Mouse (Mus musculus) midbrain, embryonic 11.5 days (tissue): ENCODE data around the gene Zdhhc13. TPM values are rescaled to one million over a fixed set of nuclear protein-coding genes. Genes with fewer than 3 reads are reported as not detected.

Source experiments
- ATAC-seq: fragments of 200-750 bp; cut with Nextera tagmentation; 2 replicates; pipeline ENCODE4 v1.8.0; 2017; ENCODE audit warnings: moderate TSS enrichment, moderate library complexity; ENCODE audit not compliant: low FRiP score
- DNase-seq: peaks from one replicate; pipeline ENCODE4 v3.0.0; 2015; ENCODE audit warnings: low spot score; ENCODE audit errors: missing footprints
- H3K27ac ChIP-seq: fragments of 300-500 bp; sonication (generic); 2 replicates; pipeline ENCODE4 v1.5.1; 2014; ENCODE audit warnings: low read depth, low read length
- H3K27me3 ChIP-seq: fragments of 300-500 bp; sonication (generic); 2 replicates; pipeline ENCODE4 v1.6.1; 2014; ENCODE audit warnings: mild to moderate bottlenecking, low read length, moderate library complexity, mixed read lengths; ENCODE audit not compliant: control insufficient read depth, insufficient read depth
- H3K36me3 ChIP-seq: fragments of 300-500 bp; sonication (generic); 2 replicates; pipeline ENCODE4 v1.6.1; 2014; ENCODE audit warnings: mild to moderate bottlenecking, low read length, moderate library complexity, mixed read lengths; ENCODE audit not compliant: control insufficient read depth, insufficient read depth
- H3K4me1 ChIP-seq: fragments of 300-500 bp; sonication (generic); 2 replicates; pipeline ENCODE4 v1.6.1; 2014; ENCODE audit warnings: low read length; ENCODE audit not compliant: control insufficient read depth, insufficient read depth
- H3K4me2 ChIP-seq: fragments of 300-500 bp; sonication (generic); 2 replicates; pipeline ENCODE4 v1.6.1; 2014; ENCODE audit warnings: mild to moderate bottlenecking, moderate library complexity
- H3K4me3 ChIP-seq: fragments of 300-500 bp; sonication (generic); 2 replicates; pipeline ENCODE4 v1.5.1; 2014; ENCODE audit warnings: low read depth, low read length
- H3K9ac ChIP-seq: fragments of 300-500 bp; sonication (generic); 2 replicates; pipeline ENCODE4 v1.6.1; 2014; ENCODE audit warnings: low read length
- H3K9me3 ChIP-seq: fragments of 300-500 bp; sonication (generic); 2 replicates; pipeline ENCODE4 v1.6.1; 2016; ENCODE audit warnings: low read length; ENCODE audit not compliant: control insufficient read depth
- WGBS: fragments of 180-500 bp; shearing (Covaris S2); extraction: QIAGEN DNeasy Blood & Tissue Kit; methylation state at CpG from one replicate; pipeline ENCODE4 v1.1.7; 2014; 5-methylcytosine and 5-hydroxymethylcytosine counted together
- polyA plus RNA-seq: library from polyadenylated mRNA; unstranded; fragments of >200 nt; fragmentation: Nextera tagmentation; extraction: Ambion mirVana; gene quantifications from 2 replicates; pipeline ENCODE4 v1.2.1, GENCODE M21; 2014

Gene Zdhhc13
- polyA plus RNA-seq, 1 experiment from 2014 or later = 37.4 TPM

- Histone ChIP-seq H3K4me2 (no peak overlapping the region), H3K9ac (no peak overlapping the region), H3K4me3 (no peak overlapping the region), H3K36me3 (peaks cover 12% of the 10 kb centered on the region; the same call in 1 of the 2 replicates), H3K4me1 (no peaks in the 10 kb centered on the region), H3K27ac (no peak overlapping the region), H3K9me3 (no peaks in the 10 kb centered on the region), H3K27me3 (no peaks in the 10 kb centered on the region)
- DNase-seq (no peak), ATAC-seq (no peak)
- WGBS = 94% methylated on average over 4 of the region's 4 CpGs
Measured at GRCm38 (mm10) chr7:48806587-48806986, 17.8 kb downstream of the Zdhhc13 start.

GRCm38 (mm10) chr7:48810652-48811051 is 21.8 kb downstream of the Zdhhc13 start:
- Histone ChIP-seq H3K9ac (no peak overlapping the region), H3K27me3 (no peaks in the 10 kb centered on the region), H3K4me2 (no peak overlapping the region), H3K4me1 (no peaks in the 10 kb centered on the region), H3K36me3 (peaks cover 7% of the 10 kb centered on the region; the same call in 1 of the 2 replicates), H3K4me3 (no peak overlapping the region), H3K9me3 (no peaks in the 10 kb centered on the region), H3K27ac (no peak overlapping the region)
- DNase-seq = no peak
- ATAC-seq = no peak
- 93% methylated on average over 1 of the region's 1 CpGs for WGBS

GRCm38 (mm10) chr7:48812358-48812757 is 23.6 kb downstream of the Zdhhc13 start:
- DNase-seq (no peak), ATAC-seq (no peak)
- Histone ChIP-seq H3K36me3 (no peaks in the 10 kb centered on the region), H3K27ac (no peak overlapping the region), H3K9me3 (no peaks in the 10 kb centered on the region), H3K4me2 (no peak overlapping the region), H3K4me1 (no peaks in the 10 kb centered on the region), H3K27me3 (no peaks in the 10 kb centered on the region), H3K9ac (no peak overlapping the region), H3K4me3 (no peak overlapping the region)

GRCm38 (mm10) chr7:48813594-48813993 is 24.8 kb downstream of the Zdhhc13 start:
- Histone ChIP-seq H3K4me3 (no peak overlapping the region), H3K4me1 (no peaks in the 10 kb centered on the region), H3K9me3 (no peaks in the 10 kb centered on the region), H3K9ac (no peak overlapping the region), H3K4me2 (no peak overlapping the region), H3K27ac (no peak overlapping the region), H3K27me3 (no peaks in the 10 kb centered on the region), H3K36me3 (no peaks in the 10 kb centered on the region)
- 85% methylated on average over 1 of the region's 1 CpGs for WGBS
- ATAC-seq (no peak), DNase-seq (no peak)

- ATAC-seq = no peak
- no peaks in the 10 kb centered on the region for H3K9me3 ChIP-seq
- 67% methylated on average over 5 of the region's 5 CpGs for WGBS
- no peak overlapping the region for H3K4me2 ChIP-seq
- H3K27me3 ChIP-seq = no peaks in the 10 kb centered on the region
- H3K9ac ChIP-seq = no peak overlapping the region
- H3K36me3 ChIP-seq = peaks cover 11% of the 10 kb centered on the region
- H3K27ac ChIP-seq = no peak overlapping the region
- no peaks in the 10 kb centered on the region for H3K4me1 ChIP-seq
- H3K4me3 ChIP-seq = no peak overlapping the region
- DNase-seq = peak; percentile 4
Measured at GRCm38 (mm10) chr7:48821654-48822053, 32.9 kb downstream of the Zdhhc13 start.

- DNase-seq = peak; percentile 73
- ATAC-seq = no peak
- Histone ChIP-seq H3K4me1 (no peaks in the 10 kb centered on the region), H3K4me3 (no peak overlapping the region), H3K9ac (no peak overlapping the region), H3K9me3 (no peaks in the 10 kb centered on the region), H3K36me3 (peaks cover 14% of the 10 kb centered on the region), H3K4me2 (no peak overlapping the region), H3K27ac (no peak overlapping the region), H3K27me3 (no peaks in the 10 kb centered on the region)
- 97% methylated on average over 3 of the region's 3 CpGs for WGBS
Measured at GRCm38 (mm10) chr7:48823621-48824020, 34.8 kb downstream of the Zdhhc13 start.

GRCm38 (mm10) chr7:48824671-48825070 is 35.9 kb downstream of the Zdhhc13 start:
- H3K9ac ChIP-seq = no peak overlapping the region
- H3K36me3 ChIP-seq = peaks cover 11% of the 10 kb centered on the region
- WGBS = 90% methylated on average over 1 of the region's 1 CpGs

GRCm38 (mm10) chr7:48825170-48825569 is 36.4 kb downstream of the Zdhhc13 start:
- Histone ChIP-seq H3K4me1 (no peaks in the 10 kb centered on the region), H3K36me3 (peaks cover 11% of the 10 kb centered on the region), H3K27ac (no peak overlapping the region), H3K4me3 (no peak overlapping the region), H3K4me2 (no peak overlapping the region), H3K27me3 (peaks cover 2% of the 10 kb centered on the region; the same call in 1 of the 2 replicates), H3K9ac (no peak overlapping the region), H3K9me3 (no peaks in the 10 kb centered on the region)
- 88% methylated on average over 6 of the region's 6 CpGs for WGBS
- DNase-seq (peak; percentile 70), ATAC-seq (no peak)

More at GRCm38 (mm10) chr7:48824671-48825070, 35.9 kb downstream of the Zdhhc13 start:
- Histone ChIP-seq H3K4me3 (no peak overlapping the region), H3K27me3 (peaks cover 2% of the 10 kb centered on the region; the same call in 1 of the 2 replicates), H3K27ac (no peak overlapping the region), H3K4me2 (no peak overlapping the region), H3K9me3 (no peaks in the 10 kb centered on the region), H3K4me1 (no peaks in the 10 kb centered on the region)
- DNase-seq = peak; percentile 26
- no peak for ATAC-seq

GRCm38 (mm10) chr7:48829177-48829910 is 40.5 kb downstream of the Zdhhc13 start:
- Histone ChIP-seq H3K4me3 (no peak overlapping the region), H3K27ac (no peak overlapping the region), H3K4me1 (no peaks in the 10 kb centered on the region), H3K9ac (no peak overlapping the region), H3K27me3 (peaks cover 39% of the 10 kb centered on the region), H3K36me3 (peaks cover 11% of the 10 kb centered on the region), H3K4me2 (no peak overlapping the region), H3K9me3 (no peaks in the 10 kb centered on the region)
- ATAC-seq (no peak), DNase-seq (no peak)
- WGBS = 89% methylated on average over 5 of the region's 5 CpGs
